Mouse (Mus musculus) mouse embryonic stem cell (cell line): ENCODE results near the gene Gm8660.
"Not testable (repeated sequence)": the region's sequence is repeated elsewhere in the genome, so short reads cannot be mapped to it uniquely, and the experiment has no call there.

Experiments
- in situ Hi-C, 2 experiments: fragments of 300-500 bp; cut with MboI; formaldehyde crosslinking; loops; 1 replicate in 1 of 2; 3 replicates in 1 of 2; pipeline ENCODE4 v1.14.3; 2019 to 2020; ENCODE audit warnings: low sequenced_read_pairs in 2 of 2, low pct_unique_long_range_greater_than_20kb in 1 of 2, mixed read lengths in 1 of 2; ENCODE audit not compliant: unreplicated experiment in 1 of 2

Gm8660 gene

DNA sequence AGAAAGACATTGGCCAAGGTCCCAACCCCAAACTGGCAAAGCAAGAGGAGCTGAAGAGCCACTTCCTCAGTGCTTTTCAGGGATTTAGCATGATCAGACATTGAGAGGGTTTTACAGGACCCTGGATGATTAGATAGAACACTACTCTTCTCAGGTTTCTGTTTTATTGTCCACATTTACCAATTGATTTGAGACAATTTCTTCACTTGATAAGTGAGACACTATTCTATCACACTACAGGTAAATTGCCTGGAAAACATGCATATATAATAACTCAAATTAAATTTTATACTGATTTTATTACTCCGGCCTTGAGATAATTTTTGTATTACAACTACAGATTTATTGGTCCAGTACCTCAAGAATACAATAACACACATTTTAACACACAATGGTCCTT lies at the start of gene Gm8660:
Gene Gm8660 (minus strand): TSS at position 101 of the 400 bp plus-strand sequence.
- in situ Hi-C loops, result not testable (repeated sequence)

DNA sequence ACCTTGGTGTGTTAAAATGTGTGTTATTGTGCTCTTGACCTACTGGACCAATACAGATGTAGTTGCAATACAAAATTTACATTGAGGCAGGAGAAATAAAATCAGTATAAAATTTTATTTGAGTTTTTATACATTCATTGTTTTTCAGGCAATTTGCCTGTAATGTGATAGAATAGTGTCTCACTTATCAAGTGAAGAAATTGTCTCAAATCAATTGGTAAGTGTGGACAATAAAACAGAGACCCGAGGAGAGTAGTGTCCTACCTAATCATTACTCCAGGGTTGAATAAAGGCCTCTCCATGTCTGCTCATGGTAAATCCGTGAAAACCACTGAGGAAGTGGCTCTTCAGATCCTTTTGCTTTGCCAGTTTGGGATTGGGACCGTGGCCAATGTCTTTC lies 42.4 kb upstream of the Gm8660 start, which contains the start of gene Vmn1r148:
Gene Vmn1r148 (plus strand): TSS at position 301 of the 400 bp plus-strand sequence.
- in situ Hi-C loops, result not testable (repeated sequence)

- in situ Hi-C loops, result not testable (repeated sequence)
Observed at GRCm38 (mm10) chr7:22329617-22330016, 41.2 kb downstream of the Gm8660 start, which contains the start of gene Gm4187. Gene Gm4187, minus strand, starts transcription at chr7:22329717.
